10 mouse cellular contexts compared by ENCODE assay signal in genomic region chr12:117159669-117160210, GRCm38 (mm10).
DNase-seq lines count a peak whose midpoint lies in the region; ATAC-seq and TF ChIP-seq lines count a peak whose summit lies in the region.
"Had no signal": no experiment of that assay in that cellular context is flagged by ENCODE, and none has a peak within 500 bp of the region (broad histone marks: within the 10 kb centered on the region; RNA-seq: fewer than 3 reads in every experiment).

No protein-coding gene starts in this region.

- H3K4me2 ChIP-seq in lung, embryonic 14.5 days, result peak overlapping the region; percentile 51
- peak overlapping the region; percentile 22; the same call in 1 of the 2 replicates for H3K4me2 ChIP-seq in intestine, postnatal 0 days (replicated peaks; ENCODE audit: low read depth)

- ATAC-seq in lung, embryonic 14.5 days (ENCODE audit: insufficient read depth), result peak; percentile 25; the same call in 1 of the 2 replicates
- ATAC-seq in intestine, postnatal 0 days, result no peak

- H3K27me3 ChIP-seq in lung, embryonic 14.5 days (ENCODE audit: insufficient read depth, low read length), result peaks cover 71% of the 10 kb centered on the region
- H3K27me3 ChIP-seq in forebrain, embryonic 10.5 days (ENCODE audit: poor library complexity, severe bottlenecking), result peaks cover 99% of the 10 kb centered on the region
- H3K27me3 ChIP-seq in intestine, postnatal 0 days (replicated peaks; ENCODE audit: control insufficient read depth, insufficient read depth, low read length), result peaks cover 62% of the 10 kb centered on the region
- H3K27me3 ChIP-seq in cerebellum, adult 2 months (ENCODE audit: control insufficient read depth, insufficient read depth, low read length), result no peaks in the 10 kb centered on the region; the same call in 1 of the 2 replicates

- no peak for TF ChIP-seq POLR2A in olfactory bulb, adult 2 months (IDR thresholded peaks at IDR 0.05; ENCODE audit: insufficient read depth, low read depth, low read length)
- no peak for TF ChIP-seq POLR2A in cerebellum, adult 2 months (IDR thresholded peaks at IDR 0.05; ENCODE audit: borderline replicate concordance, insufficient read depth, low read length)

- H3K36me3 ChIP-seq in lung, embryonic 14.5 days (ENCODE audit: insufficient read depth), result no peaks in the 10 kb centered on the region
- H3K36me3 ChIP-seq in forebrain, embryonic 10.5 days (replicated peaks), result peaks cover 51% of the 10 kb centered on the region
- no peaks in the 10 kb centered on the region for H3K36me3 ChIP-seq in intestine, postnatal 0 days (ENCODE audit: control insufficient read depth, insufficient read depth)

- no peak for DNase-seq in lung, embryonic 14.5 days
- no peak for DNase-seq in lung, postnatal 14 days
- peak; percentile 23 for DNase-seq in forebrain, embryonic 10.5 days (ENCODE audit: extremely low spot score, low spot score)
- DNase-seq in gastrocnemius, postnatal 4 days (ENCODE audit: low spot score in 2 of 2), result no peak
- no peak for DNase-seq in cerebellum, adult 2 months
- DNase-seq: cerebellum, postnatal 36 days; kidney, adult 11 months; lung, postnatal 4 days had no signal

- no peak for TF ChIP-seq CTCF in lung, embryonic 14.5 days (IDR thresholded peaks at IDR 0.05; ENCODE audit: low read depth)
- TF ChIP-seq CTCF in intestine, postnatal 0 days (IDR thresholded peaks at IDR 0.05; ENCODE audit: low read depth), result no peak
- no peak for TF ChIP-seq CTCF in olfactory bulb, adult 2 months (IDR thresholded peaks at IDR 0.05; ENCODE audit: insufficient read depth, low read depth, low read length)
- no peak for TF ChIP-seq CTCF in cerebellum, adult 2 months (IDR thresholded peaks at IDR 0.05; ENCODE audit: borderline replicate concordance, insufficient read depth, low read depth, low read length)

- 7% methylated on average over 15 of the region's 15 CpGs for WGBS in lung, embryonic 14.5 days
- 7% methylated on average over 15 of the region's 15 CpGs for WGBS in forebrain, embryonic 10.5 days
- 13% methylated on average over 15 of the region's 15 CpGs for WGBS in intestine, postnatal 0 days
- WGBS in olfactory bulb, adult 2 months, result 43% methylated on average over 15 of the region's 15 CpGs
- 31% methylated on average over 15 of the region's 15 CpGs for WGBS in cerebellum, adult 2 months

- peak overlapping the region; percentile 25; the same call in 1 of the 2 replicates for H3K4me3 ChIP-seq in lung, embryonic 14.5 days (ENCODE audit: low read depth, low read length)
- peak overlapping the region; percentile 86 for H3K4me3 ChIP-seq in forebrain, embryonic 10.5 days
- H3K4me3 ChIP-seq in intestine, postnatal 0 days (ENCODE audit: low read depth, low read length), result peak overlapping the region; percentile 0; the same call in 1 of the 2 replicates
- H3K4me3 ChIP-seq in olfactory bulb, adult 2 months (ENCODE audit: insufficient read depth, low read depth, low read length), result peak overlapping the region; percentile 26; the same call in 1 of the 2 replicates
- no peak overlapping the region for H3K4me3 ChIP-seq in cerebellum, adult 2 months (replicated peaks; ENCODE audit: insufficient read depth, low read depth, low read length)

- H3K9ac ChIP-seq in lung, embryonic 14.5 days, result no peak overlapping the region
- H3K9ac ChIP-seq in intestine, postnatal 0 days (ENCODE audit: low read depth, low read length), result no peak overlapping the region

- H3K27ac ChIP-seq in lung, embryonic 14.5 days (ENCODE audit: low read depth), result no peak overlapping the region
- H3K27ac ChIP-seq in forebrain, embryonic 10.5 days, result peak overlapping the region; percentile 96
- H3K27ac ChIP-seq in intestine, postnatal 0 days (ENCODE audit: low read depth, low read length), result no peak overlapping the region
- peak overlapping the region; percentile 37; the same call in 1 of the 2 replicates for H3K27ac ChIP-seq in olfactory bulb, adult 2 months (ENCODE audit: insufficient read depth, low read depth, low read length)
- no peak overlapping the region for H3K27ac ChIP-seq in cerebellum, adult 2 months (ENCODE audit: insufficient read depth, low read length)

- 0 out of 2 replicates have a peak, but pooled peaks cover 4% of the 10 kb centered on the region for H3K4me1 ChIP-seq in lung, embryonic 14.5 days (ENCODE audit: insufficient read depth)
- H3K4me1 ChIP-seq in forebrain, embryonic 10.5 days, result peaks cover 93% of the 10 kb centered on the region
- H3K4me1 ChIP-seq in intestine, postnatal 0 days (replicated peaks; ENCODE audit: control insufficient read depth, insufficient read depth, low read length), result no peaks in the 10 kb centered on the region
- peaks cover 42% of the 10 kb centered on the region for H3K4me1 ChIP-seq in olfactory bulb, adult 2 months (ENCODE audit: control insufficient read depth, insufficient read depth, low read length)
- peaks cover 3% of the 10 kb centered on the region; the same call in 1 of the 2 replicates for H3K4me1 ChIP-seq in cerebellum, adult 2 months (ENCODE audit: control insufficient read depth, insufficient read depth, low read length)

- H3K9me3 ChIP-seq in lung, embryonic 14.5 days (ENCODE audit: low read depth, low read length), result no peaks in the 10 kb centered on the region
- H3K9me3 ChIP-seq in forebrain, embryonic 10.5 days, result no peaks in the 10 kb centered on the region
- H3K9me3 ChIP-seq in intestine, postnatal 0 days (ENCODE audit: control insufficient read depth), result no peaks in the 10 kb centered on the region

Comparison
In these comparisons a context has a peak if more than half of its experiments do, and no peak if none do; other contexts are left out.
1. H3K27ac ChIP-seq: peak in forebrain, embryonic 10.5 days (single experiment) and olfactory bulb, adult 2 months (single experiment); none in lung, embryonic 14.5 days (single experiment), intestine, postnatal 0 days (single experiment) and cerebellum, adult 2 months (single experiment).